Mouse (Mus musculus): Measurements from ENCODE around the gene Tmem208. TPM values are rescaled to one million over a fixed set of nuclear protein-coding genes. Genes with fewer than 3 reads are reported as not detected.

Gene Tmem208
- polyA plus RNA-seq, 1 experiment from 2014 or later: 159 TPM

DNA sequence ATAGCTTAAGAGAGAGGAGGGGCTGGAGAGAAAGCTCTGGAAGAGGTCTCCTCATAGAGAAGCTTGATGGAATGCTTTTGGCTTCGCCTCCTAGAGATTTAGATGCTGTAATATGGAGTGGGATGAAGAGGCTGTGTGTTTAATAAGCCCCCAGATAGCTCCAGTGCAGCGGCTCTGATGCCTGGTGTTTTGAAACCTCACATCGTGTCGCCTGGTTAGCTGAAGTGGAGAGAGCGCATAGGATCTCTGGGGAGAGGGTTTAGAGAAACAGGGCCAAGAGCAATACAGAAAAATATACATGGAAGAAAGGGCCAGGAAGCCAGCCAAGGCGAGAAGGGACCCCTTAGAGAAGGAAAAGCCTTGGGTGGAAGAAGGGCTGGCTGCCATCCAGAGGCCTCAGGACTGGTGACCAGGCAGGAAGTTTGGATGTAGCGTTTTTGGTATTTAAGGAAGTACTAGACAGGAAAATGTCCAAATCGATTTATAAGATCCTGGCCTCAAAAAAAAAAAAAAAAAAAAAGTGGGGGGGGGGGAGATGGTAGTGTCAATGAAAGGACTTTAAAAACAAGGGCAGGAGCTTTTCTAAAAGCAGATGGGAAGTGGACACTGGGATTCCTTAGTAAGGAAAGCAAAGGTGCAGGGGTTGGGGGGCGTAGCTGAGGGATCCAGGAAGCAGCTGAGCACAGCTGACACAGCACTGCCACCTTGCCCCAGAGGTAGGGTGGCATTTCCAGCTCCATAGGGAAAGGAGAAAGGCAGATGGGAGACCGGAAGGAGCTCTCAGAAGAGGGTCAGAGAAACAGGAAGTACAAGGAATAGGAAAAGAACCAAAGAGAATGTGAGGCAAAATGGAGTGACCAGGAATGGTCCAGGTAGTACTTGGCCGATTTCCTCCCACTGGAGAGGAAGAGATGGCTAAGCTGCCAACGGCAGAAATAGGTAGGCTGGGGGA, 35.9 kb downstream of the Tmem208 start:
- peaks cover 33% of the 10 kb centered on the region for H3K36me3 ChIP-seq
- no peak overlapping the region for H3K9ac ChIP-seq (replicated peaks)
- WGBS: 65% methylated on average over 12 of the region's 12 CpGs
- no peak overlapping the region; the same call in 1 of the 2 replicates for H3K27ac ChIP-seq (replicated peaks)
- H3K4me2 ChIP-seq: no peak overlapping the region
- H3K9me3 ChIP-seq (replicated peaks): no peaks in the 10 kb centered on the region
- no peaks in the 10 kb centered on the region for H3K27me3 ChIP-seq (replicated peaks)
- no peak overlapping the region for H3K4me3 ChIP-seq (replicated peaks)
- peaks cover 10% of the 10 kb centered on the region for H3K4me1 ChIP-seq
- no peak for ATAC-seq (ENCODE audit: low FRiP score)

- 75% methylated on average over 2 of the region's 2 CpGs for WGBS
- H3K9me3 ChIP-seq (replicated peaks): no peaks in the 10 kb centered on the region
- no peak overlapping the region for H3K4me2 ChIP-seq
- no peak overlapping the region for H3K4me3 ChIP-seq (replicated peaks)
- H3K9ac ChIP-seq (replicated peaks): no peak overlapping the region
- peaks cover 34% of the 10 kb centered on the region for H3K36me3 ChIP-seq
- no peaks in the 10 kb centered on the region for H3K27me3 ChIP-seq (replicated peaks)
- no peak overlapping the region for H3K27ac ChIP-seq (replicated peaks)
- H3K4me1 ChIP-seq: peaks cover 5% of the 10 kb centered on the region; the same call in 1 of the 2 replicates
- no peak for ATAC-seq (ENCODE audit: low FRiP score)
These were observed 41.0 kb downstream of the Tmem208 start for GRCm38 (mm10) chr8:105367107-105367506.

DNA sequence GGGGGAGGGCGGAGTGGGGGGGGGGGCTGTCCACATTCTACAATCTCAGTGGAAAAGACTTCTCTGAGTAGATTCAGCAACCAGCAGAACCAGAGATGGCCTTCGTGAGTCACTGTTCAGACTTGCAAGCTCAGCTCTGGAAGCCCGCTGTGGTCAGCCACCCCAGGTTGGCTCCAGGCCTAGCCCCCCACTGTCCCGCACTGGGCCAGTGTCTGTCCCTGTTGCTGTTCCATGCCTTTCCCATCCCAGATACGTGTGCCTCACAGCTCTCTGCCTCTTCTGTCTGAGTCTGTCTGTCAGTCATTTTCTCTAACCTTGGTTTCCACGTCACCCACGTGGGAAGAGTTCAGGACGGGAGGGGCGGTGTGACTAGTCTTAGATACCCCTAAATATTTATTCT, 46.3 kb downstream of the Tmem208 start:
- no peak for ATAC-seq (ENCODE audit: low FRiP score)
- peaks cover 4% of the 10 kb centered on the region for H3K36me3 ChIP-seq
- no peaks in the 10 kb centered on the region for H3K27me3 ChIP-seq (replicated peaks)
- H3K4me2 ChIP-seq: no peak overlapping the region
- no peak overlapping the region for H3K9ac ChIP-seq (replicated peaks)
- no peak overlapping the region for H3K4me3 ChIP-seq (replicated peaks)
- 82% methylated on average over 9 of the region's 9 CpGs for WGBS
- no peaks in the 10 kb centered on the region for H3K9me3 ChIP-seq (replicated peaks)
- peaks cover 4% of the 10 kb centered on the region; the same call in 1 of the 2 replicates for H3K4me1 ChIP-seq
- H3K27ac ChIP-seq (replicated peaks): no peak overlapping the region

DNA sequence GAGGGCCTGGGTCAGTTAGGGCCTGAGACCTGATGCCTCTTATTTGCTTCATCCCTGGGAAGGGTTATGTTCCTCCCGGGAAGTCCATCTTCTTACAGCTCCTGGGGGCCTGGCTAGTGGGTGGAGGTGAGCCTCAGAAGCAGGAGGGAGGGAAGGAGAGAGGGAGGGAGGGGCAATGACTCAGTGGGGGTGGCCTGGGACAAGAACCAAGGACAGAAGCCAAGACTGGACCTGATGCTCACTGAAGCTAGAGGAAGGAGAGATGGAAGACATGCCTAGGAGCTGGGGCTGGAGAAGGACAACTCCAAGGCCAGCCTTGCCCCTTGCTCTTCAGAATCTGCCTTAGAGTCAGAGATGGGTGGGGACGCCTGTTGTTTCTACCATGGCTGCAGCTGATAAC, 46.9 kb downstream of the Tmem208 start, which contains the start of gene Plekhg4:
TSS of gene Plekhg4 (plus strand) at position 243 of the 400 bp plus-strand sequence.
- H3K4me2 ChIP-seq: peak within 1 kb of the TSS; percentile 49; the same call in 1 of the 2 replicates
- WGBS: 64% methylated on average over 2 of the region's 2 CpGs
- H3K9ac ChIP-seq (replicated peaks): no peak within 1 kb of the TSS

DNA sequence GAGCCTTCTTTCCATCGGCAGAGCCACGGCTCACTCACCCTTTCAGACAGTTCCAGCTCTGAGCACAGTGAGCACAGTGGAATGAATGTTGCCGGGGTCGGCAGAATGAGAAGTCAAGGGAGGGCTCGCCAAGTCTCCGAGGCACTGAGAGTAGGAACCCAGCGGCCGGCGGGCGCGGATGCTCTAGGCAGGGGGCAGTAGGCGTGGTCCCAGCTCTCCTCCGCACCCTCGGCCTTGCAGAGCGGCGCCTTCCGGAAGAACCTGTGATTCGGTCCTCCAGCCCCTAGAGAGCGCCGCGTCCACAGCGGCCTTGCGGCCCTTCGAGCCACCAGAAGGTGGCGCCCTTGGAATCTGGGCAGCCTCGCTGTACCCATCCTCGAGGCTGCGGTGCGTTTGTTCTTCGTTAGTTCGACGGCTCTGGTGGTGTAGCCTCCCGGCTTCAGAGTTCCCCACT, 48.4 kb downstream of the Tmem208 start:
- Histone ChIP-seq H3K4me2 (peak overlapping the region; percentile 49), H3K4me3 (replicated peaks) (no peak overlapping the region; the same call in 1 of the 2 replicates), H3K4me1 (peaks cover 14% of the 10 kb centered on the region; the same call in 1 of the 2 replicates), H3K27me3 (replicated peaks) (no peaks in the 10 kb centered on the region), H3K9ac (replicated peaks) (0 out of 2 replicates have a peak overlapping the region, but pooled peaks have one; percentile 5), H3K36me3 (peaks cover 3% of the 10 kb centered on the region; the same call in 1 of the 2 replicates), H3K27ac (replicated peaks) (no peak overlapping the region), H3K9me3 (replicated peaks) (no peaks in the 10 kb centered on the region)
- peak; percentile 33; the same call in 1 of the 2 replicates for ATAC-seq (ENCODE audit: low FRiP score)
- WGBS: 23% methylated on average over 33 of the region's 33 CpGs

More for the DNA sequence above, 46.9 kb downstream of the Tmem208 start, which contains the start of gene Plekhg4:
- Histone ChIP-seq H3K4me3 (replicated peaks) (no peak within 1 kb of the TSS), H3K4me1 (peaks cover 5% of the 10 kb centered on the region; the same call in 1 of the 2 replicates), H3K27me3 (replicated peaks) (no peaks in the 10 kb centered on the region), H3K27ac (replicated peaks) (no peak within 1 kb of the TSS), H3K9me3 (replicated peaks) (no peaks in the 10 kb centered on the region), H3K36me3 (peaks cover 3% of the 10 kb centered on the region; the same call in 1 of the 2 replicates)
- no peak for ATAC-seq (ENCODE audit: low FRiP score)

GRCm38 (mm10) chr8:105378673-105379072, 52.5 kb downstream of the Tmem208 start:
- Histone ChIP-seq H3K4me2 (no peak overlapping the region), H3K36me3 (no peaks in the 10 kb centered on the region), H3K9ac (replicated peaks) (no peak overlapping the region), H3K27ac (replicated peaks) (no peak overlapping the region), H3K4me1 (peaks cover 14% of the 10 kb centered on the region; the same call in 1 of the 2 replicates), H3K9me3 (replicated peaks) (no peaks in the 10 kb centered on the region), H3K4me3 (replicated peaks) (no peak overlapping the region), H3K27me3 (replicated peaks) (no peaks in the 10 kb centered on the region)
- 54% methylated on average over 19 of the region's 19 CpGs for WGBS
- ATAC-seq (ENCODE audit: low FRiP score): peak; percentile 29; the same call in 1 of the 2 replicates

- H3K36me3 ChIP-seq: no peaks in the 10 kb centered on the region
- H3K9ac ChIP-seq (replicated peaks): no peak overlapping the region
- no peak for ATAC-seq (ENCODE audit: low FRiP score)
- H3K27ac ChIP-seq (replicated peaks): no peak overlapping the region
- H3K4me1 ChIP-seq: peaks cover 9% of the 10 kb centered on the region; the same call in 1 of the 2 replicates
- H3K27me3 ChIP-seq (replicated peaks): no peaks in the 10 kb centered on the region
- no peak overlapping the region for H3K4me2 ChIP-seq
- no peaks in the 10 kb centered on the region for H3K9me3 ChIP-seq (replicated peaks)
- no peak overlapping the region for H3K4me3 ChIP-seq (replicated peaks)
- WGBS: 85% methylated on average over 12 of the region's 12 CpGs
These were observed 54.2 kb downstream of the Tmem208 start for GRCm38 (mm10) chr8:105380308-105380707.

DNA sequence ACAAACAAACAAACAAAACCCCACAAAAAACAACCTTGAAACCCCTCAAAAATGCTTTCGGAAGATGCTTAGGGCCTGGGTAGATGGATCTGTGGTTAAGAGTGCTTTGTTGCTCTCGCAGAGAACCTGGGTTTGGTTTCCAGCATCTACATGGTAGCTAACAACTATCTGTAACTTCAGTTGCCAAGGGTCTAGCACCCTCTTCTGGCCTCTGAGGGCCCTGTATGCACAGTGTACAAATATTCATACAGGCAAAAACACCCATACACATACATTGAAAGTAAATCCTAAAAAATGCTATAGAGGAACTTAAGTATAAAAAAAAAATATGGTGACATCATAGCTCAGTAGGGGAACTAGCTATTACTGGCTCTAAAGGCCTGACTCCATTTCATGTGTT, 57.9 kb downstream of the Tmem208 start:
- no peaks in the 10 kb centered on the region for H3K36me3 ChIP-seq
- no peaks in the 10 kb centered on the region for H3K27me3 ChIP-seq (replicated peaks)
- no peak overlapping the region for H3K4me3 ChIP-seq (replicated peaks)
- no peak for ATAC-seq (ENCODE audit: low FRiP score)
- no peak overlapping the region for H3K9ac ChIP-seq (replicated peaks)
- no peaks in the 10 kb centered on the region for H3K9me3 ChIP-seq (replicated peaks)
- no peaks in the 10 kb centered on the region for H3K4me1 ChIP-seq
- no peak overlapping the region for H3K27ac ChIP-seq (replicated peaks)
- no peak overlapping the region for H3K4me2 ChIP-seq
- WGBS: 96% methylated on average over 2 of the region's 2 CpGs

MicroRNA genes within 50 kb of the gene (microRNA counts, 519-probe panel; counts per million panel counts)
- microRNA mmu-miR-328: 2,703 counts per million, percentile 64 among the panel's probes with 10 or more counts

Small RNA genes lying within 50 kb of the gene (microRNA-seq; reads per million reads assigned to microRNA genes)
- not detected for gene Gm27320
- gene Mir328: 238 reads per million, percentile 66 among the genes with 10 or more reads in this experiment

Other genes starting within 250 kb of the Tmem208 start
- not detected in 2 replicates for gene Ces3b, start 242.6 kb upstream of the Tmem208 start, polyA plus RNA-seq (2015; fragmentation: Nextera tagmentation; extraction: Ambion mirVana)
- gene Ces4a, start 194.6 kb upstream of the Tmem208 start, polyA plus RNA-seq (2015; fragmentation: Nextera tagmentation; extraction: Ambion mirVana): 0.18 TPM in 1 of 2 replicates, not detected in the other
- gene Cbfb, start 155.7 kb upstream of the Tmem208 start, polyA plus RNA-seq (2015; fragmentation: Nextera tagmentation; extraction: Ambion mirVana): 34.0 and 38.6 TPM in 2 replicates
- gene D230025D16Rik, start 101.2 kb upstream of the Tmem208 start, polyA plus RNA-seq (2015; fragmentation: Nextera tagmentation; extraction: Ambion mirVana): 27.7 and 30.3 TPM in 2 replicates
- gene B3gnt9, start 71.2 kb upstream of the Tmem208 start, polyA plus RNA-seq (2015; fragmentation: Nextera tagmentation; extraction: Ambion mirVana): 12.3 and 12.4 TPM in 2 replicates
- 20.7 and 24.3 TPM in 2 replicates for gene Tradd, start 61.7 kb upstream of the Tmem208 start, polyA plus RNA-seq (2015; fragmentation: Nextera tagmentation; extraction: Ambion mirVana)
- 1.9 and 3.0 TPM in 2 replicates for gene Fbxl8, start 61.7 kb upstream of the Tmem208 start, polyA plus RNA-seq (2015; fragmentation: Nextera tagmentation; extraction: Ambion mirVana)
- 0.45 and 0.92 TPM in 2 replicates for gene Hsf4, start 56.6 kb upstream of the Tmem208 start, polyA plus RNA-seq (2015; fragmentation: Nextera tagmentation; extraction: Ambion mirVana)
- gene Nol3, start 50.2 kb upstream of the Tmem208 start, polyA plus RNA-seq (2015; fragmentation: Nextera tagmentation; extraction: Ambion mirVana): 5.7 and 6.2 TPM in 2 replicates
- gene 4931428F04Rik, start 36.5 kb upstream of the Tmem208 start, polyA plus RNA-seq (2015; fragmentation: Nextera tagmentation; extraction: Ambion mirVana): 104 and 122 TPM in 2 replicates
- gene Exoc3l, start 30.3 kb upstream of the Tmem208 start, polyA plus RNA-seq (2015; fragmentation: Nextera tagmentation; extraction: Ambion mirVana): 10.6 and 11.3 TPM in 2 replicates
- 41.6 and 61.6 TPM in 2 replicates for gene E2f4, start 28.7 kb upstream of the Tmem208 start, polyA plus RNA-seq (2015; fragmentation: Nextera tagmentation; extraction: Ambion mirVana)
- gene Elmo3, start 20.8 kb upstream of the Tmem208 start, polyA plus RNA-seq (2015; fragmentation: Nextera tagmentation; extraction: Ambion mirVana): 1.1 and 4.7 TPM in 2 replicates
- gene Lrrc29, start 76 bp upstream of the Tmem208 start, polyA plus RNA-seq (2015; fragmentation: Nextera tagmentation; extraction: Ambion mirVana): 0.55 and 1.2 TPM in 2 replicates
- 0.79 and 0.89 TPM in 2 replicates for gene Fhod1, start 21.6 kb downstream of the Tmem208 start, polyA plus RNA-seq (2015; fragmentation: Nextera tagmentation; extraction: Ambion mirVana)
- 9.4 and 10.9 TPM in 2 replicates for gene Slc9a5, start 22.5 kb downstream of the Tmem208 start, polyA plus RNA-seq (2015; fragmentation: Nextera tagmentation; extraction: Ambion mirVana)
- 1.7 and 2.4 TPM in 2 replicates for gene Plekhg4, start 46.9 kb downstream of the Tmem208 start, polyA plus RNA-seq (2015; fragmentation: Nextera tagmentation; extraction: Ambion mirVana)
- gene Kctd19, start 87.1 kb downstream of the Tmem208 start, polyA plus RNA-seq (2015; fragmentation: Nextera tagmentation; extraction: Ambion mirVana): not detected in 2 replicates
- gene Lrrc36, start 87.2 kb downstream of the Tmem208 start, polyA plus RNA-seq (2015; fragmentation: Nextera tagmentation; extraction: Ambion mirVana): 0.23 and 0.27 TPM in 2 replicates
- gene Tppp3, start 145.2 kb downstream of the Tmem208 start, polyA plus RNA-seq (2015; fragmentation: Nextera tagmentation; extraction: Ambion mirVana): 253 and 288 TPM in 2 replicates
- gene Zdhhc1, start 170.5 kb downstream of the Tmem208 start, polyA plus RNA-seq (2015; fragmentation: Nextera tagmentation; extraction: Ambion mirVana): 36.6 and 36.8 TPM in 2 replicates
- gene Hsd11b2, start 192.4 kb downstream of the Tmem208 start, polyA plus RNA-seq (2015; fragmentation: Nextera tagmentation; extraction: Ambion mirVana): 1.0 and 1.1 TPM in 2 replicates
- gene Atp6v0d1, start 239.7 kb downstream of the Tmem208 start, polyA plus RNA-seq (2015; fragmentation: Nextera tagmentation; extraction: Ambion mirVana): 219 and 243 TPM in 2 replicates

All from neural tube, embryonic 15.5 days (tissue).